Mouse (Mus musculus): ENCODE data around the gene Mrps2.
A peak's percentile ranks its signal among the peaks of the same experiment; 100 is the strongest.

The Mrps2 gene

GRCm38 (mm10) chr2:28467860-28468485, at the start of gene Mrps2:
Mrps2 (plus strand) TSS chr2:28468066.
- peak; percentile 51 for DNase-seq (ENCODE audit: extremely low read depth, low read depth)

GRCm38 (mm10) chr2:28419898-28420297, 48.0 kb upstream of the Mrps2 start:
- peak; percentile 46 for DNase-seq (ENCODE audit: extremely low read depth, low read depth)

DNA sequence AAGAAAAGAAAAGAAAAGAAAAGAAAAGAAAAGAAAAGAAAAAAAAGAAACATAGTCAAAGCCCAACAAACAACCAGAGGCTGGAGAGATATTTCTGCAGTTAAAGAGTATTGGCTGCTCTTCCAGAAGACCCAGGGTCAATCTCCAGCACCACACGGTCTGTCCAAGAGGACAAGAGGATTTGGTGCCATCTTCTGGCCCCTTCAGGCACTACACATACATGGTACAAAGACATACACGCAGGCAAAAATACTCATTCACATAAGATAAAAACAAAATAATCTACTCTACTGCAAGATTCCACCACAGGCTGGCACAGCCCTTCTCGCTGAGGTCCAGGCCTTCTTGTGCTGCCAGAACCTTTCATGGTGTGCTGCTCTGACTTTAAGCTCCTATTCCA, 44.7 kb upstream of the Mrps2 start:
- DNase-seq (ENCODE audit: extremely low read depth, low read depth) = peak; percentile 60

GRCm38 (mm10) chr2:28427226-28427625, 40.6 kb upstream of the Mrps2 start:
- no peak for DNase-seq (ENCODE audit: extremely low read depth, low read depth)

DNA sequence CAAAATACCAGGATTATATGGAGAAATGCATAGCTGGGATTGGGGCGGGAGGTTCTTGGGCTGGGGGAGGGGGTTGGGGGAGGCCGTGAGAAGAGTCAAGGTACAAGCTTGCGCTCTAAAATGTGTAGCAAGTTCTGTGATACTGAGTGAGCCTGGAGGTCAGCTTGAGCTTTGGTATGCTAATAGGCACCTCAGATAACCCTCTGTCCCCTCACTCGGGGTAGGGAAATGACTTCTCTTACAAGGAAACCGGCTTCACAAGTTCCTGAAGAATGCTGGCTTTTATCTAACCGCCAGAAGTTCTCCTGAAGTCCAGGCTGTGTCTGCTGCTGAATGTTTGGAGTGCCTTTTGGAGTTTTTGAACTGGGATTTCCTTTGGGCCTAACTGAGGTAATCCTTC, 37.0 kb upstream of the Mrps2 start:
- no peak for DNase-seq (ENCODE audit: extremely low read depth, low read depth)

- no peak for DNase-seq (ENCODE audit: extremely low read depth, low read depth)
These were observed 35.1 kb upstream of the Mrps2 start for GRCm38 (mm10) chr2:28432811-28433210.

- DNase-seq (ENCODE audit: extremely low read depth, low read depth) = no peak
These were observed 34.4 kb upstream of the Mrps2 start for GRCm38 (mm10) chr2:28433512-28433911.

GRCm38 (mm10) chr2:28435401-28435800, 32.5 kb upstream of the Mrps2 start:
- no peak for DNase-seq (ENCODE audit: extremely low read depth, low read depth)

- no peak for DNase-seq (ENCODE audit: extremely low read depth, low read depth)
These were observed 27.0 kb upstream of the Mrps2 start for GRCm38 (mm10) chr2:28440842-28441241.

GRCm38 (mm10) chr2:28445082-28445481, 22.8 kb upstream of the Mrps2 start:
- DNase-seq (ENCODE audit: extremely low read depth, low read depth) = no peak

- no peak for DNase-seq (ENCODE audit: extremely low read depth, low read depth)
These were observed 21.7 kb upstream of the Mrps2 start for GRCm38 (mm10) chr2:28446181-28446514.

GRCm38 (mm10) chr2:28446515-28447314, 21.2 kb upstream of the Mrps2 start, which contains the start of gene Ppp1r26:
Ppp1r26 (plus strand) TSS chr2:28446800.
- no peak for DNase-seq (ENCODE audit: extremely low read depth, low read depth)

DNA sequence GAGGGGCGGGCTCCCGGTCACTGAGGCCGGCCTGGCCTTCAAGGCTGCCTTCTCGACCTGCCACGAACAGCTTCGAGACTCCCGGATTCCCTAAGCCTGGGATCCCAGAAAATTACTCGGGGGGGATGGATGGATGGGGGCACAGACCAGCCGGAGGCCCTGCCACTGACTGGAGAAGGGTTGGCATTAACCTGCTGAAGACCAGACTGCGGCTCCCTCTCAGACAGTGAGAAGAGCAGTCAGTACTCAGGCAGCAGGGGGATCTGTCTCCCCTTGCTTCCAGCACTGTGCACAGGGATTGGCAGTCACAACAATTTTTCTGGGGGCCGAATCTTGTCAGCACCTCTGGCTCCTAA, 20.6 kb upstream of the Mrps2 start:
- no peak for DNase-seq (ENCODE audit: extremely low read depth, low read depth)

GRCm38 (mm10) chr2:28451663-28452062, 16.2 kb upstream of the Mrps2 start:
- no peak for DNase-seq (ENCODE audit: extremely low read depth, low read depth)

- no peak for DNase-seq (ENCODE audit: extremely low read depth, low read depth)
These were observed 14.3 kb upstream of the Mrps2 start for GRCm38 (mm10) chr2:28453539-28453938.

DNA sequence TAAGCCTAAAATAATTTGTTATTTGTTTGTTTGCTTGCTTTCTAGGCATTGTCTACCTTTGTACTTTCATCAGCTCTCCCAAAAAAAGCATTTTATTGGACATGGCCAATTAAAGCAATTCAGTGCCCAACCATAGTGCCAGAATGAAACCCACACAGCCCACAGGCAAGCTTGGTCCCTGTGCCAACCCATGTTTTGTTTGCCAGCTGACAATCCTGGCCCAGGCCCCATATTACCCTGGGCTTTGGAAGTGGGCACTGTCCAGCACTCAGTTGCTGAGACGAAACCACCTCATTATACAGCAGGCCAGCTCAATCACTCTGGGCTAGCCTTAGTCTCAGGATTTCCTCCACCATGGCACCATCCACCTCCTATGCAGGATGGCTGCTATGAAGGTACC, 11.2 kb upstream of the Mrps2 start:
- DNase-seq (ENCODE audit: extremely low read depth, low read depth) = no peak

GRCm38 (mm10) chr2:28463919-28464318, 3.9 kb upstream of the Mrps2 start:
- peak; percentile 47 for DNase-seq (ENCODE audit: extremely low read depth, low read depth)

- no peak for DNase-seq (ENCODE audit: extremely low read depth, low read depth)
These were observed 2.9 kb upstream of the Mrps2 start for GRCm38 (mm10) chr2:28464919-28465318.

- no peak for DNase-seq (ENCODE audit: extremely low read depth, low read depth)
These were observed 1.9 kb upstream of the Mrps2 start, which contains the start of gene 1700007K13Rik for GRCm38 (mm10) chr2:28465836-28466518. 1700007K13Rik (minus strand) TSS chr2:28466332.

DNA sequence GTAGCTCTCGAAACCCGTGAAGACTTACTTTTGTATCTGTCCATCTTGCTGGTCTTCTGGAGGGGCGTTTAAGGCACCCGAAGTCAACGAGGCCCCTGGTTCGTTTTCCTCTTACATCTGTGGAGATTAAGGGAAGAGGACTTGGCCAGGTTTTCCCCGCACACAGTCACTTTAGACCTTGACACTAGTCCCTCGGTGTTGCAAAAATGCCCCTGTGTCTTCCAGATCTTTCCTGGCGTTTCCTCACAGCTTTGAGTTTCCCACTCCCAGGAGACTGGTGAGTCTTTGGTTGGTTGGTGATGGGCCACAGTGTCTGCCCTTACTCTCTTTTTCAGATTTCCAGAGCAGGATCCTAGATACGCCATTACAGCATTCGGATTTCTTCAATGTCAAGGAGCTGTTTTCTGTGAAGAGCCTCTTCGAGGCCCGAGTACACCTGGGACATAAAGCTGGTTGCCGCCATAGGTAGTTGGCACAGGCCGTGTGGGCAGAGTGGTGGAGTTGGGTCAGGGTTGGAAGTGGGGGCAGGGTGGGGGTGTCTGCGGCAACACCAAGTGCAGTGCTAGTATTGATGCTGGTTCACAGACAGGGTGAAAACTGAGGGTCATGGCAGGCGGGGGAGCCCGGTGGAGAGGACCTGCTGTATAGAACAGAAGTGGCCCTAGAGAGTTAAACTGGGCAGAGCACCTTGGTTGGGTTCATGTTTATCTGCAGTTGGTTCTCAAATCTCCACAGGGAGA, 790 bp downstream of the Mrps2 start:
- peak; percentile 9 for DNase-seq (ENCODE audit: extremely low read depth, low read depth)

- DNase-seq (ENCODE audit: extremely low read depth, low read depth) = no peak
These were observed 1.6 kb downstream of the Mrps2 start for GRCm38 (mm10) chr2:28469461-28469860.

- no peak for DNase-seq (ENCODE audit: extremely low read depth, low read depth)
These were observed 2.7 kb downstream of the Mrps2 start for GRCm38 (mm10) chr2:28470591-28470990.
